Mouse (Mus musculus): Measurements from ENCODE around the gene Gid8.

- TF ChIP-seq CTCF (IDR thresholded peaks at IDR 0.05; ENCODE audit: low read depth) (peak; percentile 26), EP300 (IDR thresholded peaks at IDR 0.05; ENCODE audit: low read depth) (peak; percentile 30; the same call in 1 of the 2 replicates)
These were observed 7.9 kb upstream of the Gid8 start for GRCm38 (mm10) chr2:180701767-180702621.
